Mouse (Mus musculus) CD4-positive, CD25-positive, alpha-beta regulatory T cell, adult 9 weeks (primary cell): ENCODE measurements around the gene Xntrpc. TPM values are rescaled to one million over a fixed set of nuclear protein-coding genes. Genes with fewer than 3 reads are reported as not detected.

Source experiments
- polyA plus RNA-seq: library from polyadenylated mRNA; unstranded; fragments of 100-300 nt; shearing (Covaris generic); gene quantifications from one replicate; pipeline ENCODE4 v1.2.1, GENCODE M21; 2017

Xntrpc gene
- polyA plus RNA-seq: 1.1 TPM

DNA sequence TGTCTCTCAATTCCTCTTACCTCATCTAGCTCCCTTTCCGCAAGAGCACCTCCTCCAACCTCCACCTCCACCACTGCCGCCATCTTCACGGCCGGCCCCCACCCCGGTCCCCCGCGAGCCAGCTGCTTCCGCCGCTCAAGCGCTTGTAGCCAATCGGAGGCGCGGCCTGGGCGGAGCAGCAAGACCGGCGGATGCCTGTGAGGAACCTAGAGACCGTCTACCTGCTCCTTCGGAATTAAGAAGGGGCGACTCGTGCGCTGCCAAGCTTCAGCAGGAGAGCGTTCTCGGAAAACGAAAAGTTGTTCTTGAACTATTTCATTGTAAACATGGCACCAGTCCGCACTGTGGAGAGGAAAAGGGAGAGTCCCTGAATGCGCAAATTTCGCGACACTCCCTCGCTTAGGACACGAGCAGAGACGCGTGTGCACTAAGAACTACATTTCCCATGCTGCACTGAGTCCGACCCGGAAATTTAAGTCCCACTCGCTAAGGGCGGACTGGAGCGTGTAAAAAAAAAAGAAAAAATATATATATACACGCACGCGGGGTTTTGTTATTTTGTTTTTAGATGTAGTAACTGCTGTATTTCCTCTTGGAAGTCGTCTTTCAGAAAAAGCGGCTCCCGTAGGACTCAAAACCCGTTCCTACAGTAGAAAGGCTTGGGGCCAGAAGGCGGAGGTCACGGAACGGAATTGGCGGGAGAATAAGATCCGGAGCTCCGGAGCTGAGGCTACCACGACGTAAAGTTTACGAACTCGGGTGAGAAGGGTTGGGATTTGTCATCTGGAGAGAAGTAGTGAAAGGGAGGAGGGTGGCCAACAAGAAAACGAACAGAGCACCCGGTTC is at the start of gene Xntrpc, which contains the start of the genes Rnf121 and Xndc1:
Gene Xntrpc (plus strand): TSS at position 668 of the 846 bp plus-strand sequence.
Gene Rnf121 (minus strand): TSS at position 424 of the 846 bp plus-strand sequence.
Gene Xndc1 (plus strand): TSS at position 466 of the 846 bp plus-strand sequence.

DNA sequence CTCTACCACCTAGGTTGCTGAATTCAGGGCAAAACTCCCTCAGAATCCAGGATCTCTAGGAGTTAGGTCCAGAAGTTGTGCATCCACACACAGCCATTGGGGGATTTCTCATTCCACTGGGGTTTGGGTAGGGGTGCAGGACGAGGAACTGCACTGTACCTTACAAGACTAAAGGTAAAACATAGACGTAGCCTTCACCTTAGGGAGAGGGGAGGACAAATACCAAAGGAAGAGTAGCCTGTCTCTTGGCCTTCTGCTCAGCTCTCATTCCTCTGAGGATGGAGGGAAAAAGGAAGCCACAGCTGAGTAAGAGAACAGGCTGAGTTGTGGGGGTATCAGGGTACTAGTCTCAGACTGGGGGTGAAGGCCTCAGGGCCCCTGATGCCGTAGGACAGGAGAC is 46.9 kb upstream of the Xntrpc start, which contains the start of gene Il18bp:
Gene Il18bp (minus strand): TSS at position 101 of the 400 bp plus-strand sequence.

DNA sequence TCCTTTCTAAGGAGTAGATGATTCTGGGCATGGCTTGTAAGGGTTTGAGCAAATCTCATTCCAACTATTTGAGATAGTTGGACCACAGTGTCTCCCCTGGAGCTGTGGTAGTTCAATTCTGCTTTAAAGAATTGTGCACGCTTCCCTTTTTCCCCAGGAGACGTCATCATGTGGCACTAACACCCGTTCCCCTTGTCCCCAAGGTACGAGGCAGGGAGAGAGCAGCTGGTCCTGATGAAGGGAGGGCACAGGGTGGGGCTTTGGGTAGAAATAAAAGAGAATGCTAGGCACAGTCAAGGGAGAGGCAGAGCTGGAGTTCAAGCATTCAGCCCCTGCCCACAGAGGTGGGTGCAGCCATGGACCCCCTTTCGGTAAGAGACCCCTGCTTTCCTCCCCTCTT is 17.3 kb downstream of the Xntrpc start, which contains the start of gene Trpc2:
Gene Trpc2 (plus strand): TSS at position 301 of the 400 bp plus-strand sequence.

DNA sequence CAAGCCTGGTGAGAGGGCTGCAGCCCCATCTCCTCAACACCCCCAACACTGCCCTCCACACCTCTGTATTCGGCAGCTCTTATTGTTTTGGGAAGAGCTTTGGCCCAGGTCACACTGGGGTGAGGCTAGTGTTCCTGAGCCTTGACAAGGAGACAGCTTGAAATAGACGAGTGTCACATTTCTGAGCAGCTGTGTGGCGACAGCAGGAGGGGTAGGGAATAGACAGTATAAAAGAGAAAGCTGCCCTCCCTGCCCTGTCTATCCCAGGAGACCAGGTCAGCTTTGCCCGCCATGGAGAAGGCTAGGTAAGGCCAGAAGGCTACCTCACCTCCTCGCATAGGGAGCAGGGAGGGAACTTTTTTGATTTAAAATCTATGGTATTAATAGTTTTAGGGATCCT is 36.0 kb downstream of the Xntrpc start, which contains the start of gene Art1:
Gene Art1 (plus strand): TSS at position 257 of the 400 bp plus-strand sequence.

DNA sequence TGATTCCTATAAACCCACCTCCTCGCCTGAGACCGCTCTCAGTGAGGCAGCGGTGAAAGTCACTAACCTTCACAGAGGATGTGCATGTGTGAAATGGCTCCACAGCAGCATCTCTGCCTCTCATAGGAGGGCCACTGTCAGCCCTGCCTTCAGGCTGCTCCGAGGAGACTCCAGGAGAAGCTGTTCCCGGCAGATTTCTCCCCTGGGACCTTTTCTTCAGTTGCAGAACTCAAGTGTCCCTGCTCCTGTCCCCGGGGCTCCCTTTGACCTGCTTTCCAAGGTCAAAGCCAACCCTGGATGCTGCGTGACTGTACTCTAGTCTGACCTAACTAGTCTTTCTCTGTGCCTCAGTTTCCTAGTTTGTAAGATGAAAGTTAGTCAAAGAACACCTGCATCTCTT is 43.7 kb downstream of the Xntrpc start, which contains the start of gene Art5:
Gene Art5 (minus strand): TSS at position 319 of the 400 bp plus-strand sequence.

DNA sequence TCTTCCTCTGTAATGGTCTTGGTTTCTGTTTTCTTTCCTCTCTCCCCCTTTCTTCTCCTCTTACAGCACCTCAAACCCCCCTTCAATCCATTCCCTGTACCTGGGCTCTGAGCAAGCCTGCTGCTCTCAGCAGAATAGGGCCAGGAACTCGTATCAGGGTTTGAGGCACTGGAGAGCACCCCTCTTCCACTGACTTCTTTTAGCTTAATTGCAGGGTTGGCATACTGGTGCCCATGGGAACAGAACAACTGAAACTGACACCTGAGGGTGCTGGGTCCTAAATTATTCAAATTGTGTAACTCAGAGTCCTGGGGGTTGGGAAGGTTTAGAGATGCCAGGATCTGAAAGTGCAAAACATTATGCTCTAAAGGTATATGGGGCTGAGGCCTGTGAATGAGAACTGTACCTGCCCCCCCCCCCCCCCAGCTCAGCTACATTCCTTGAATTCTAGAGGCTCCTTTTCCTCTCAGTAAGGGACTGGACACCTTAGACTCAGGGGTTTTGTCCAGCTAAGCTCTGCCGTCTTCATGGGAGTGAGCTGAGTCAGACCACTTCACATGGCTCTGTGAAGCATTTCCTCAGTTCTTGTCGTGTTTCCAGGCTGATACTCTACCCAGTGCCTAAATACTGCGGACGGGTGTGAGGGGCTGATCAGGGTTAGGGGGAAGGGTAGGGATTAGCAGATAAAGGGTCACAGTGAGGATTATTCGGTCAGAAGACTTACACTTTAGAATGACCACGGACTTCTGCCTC is 51.2 kb downstream of the Xntrpc start, which contains the start of gene Chrna10:
Gene Chrna10 (minus strand): TSS at position 250 of the 753 bp plus-strand sequence.

Other genes with a start within 250 kb of the Xntrpc start
- not detected for gene Phox2a, start 247.4 kb upstream of the Xntrpc start, polyA plus RNA-seq
- gene Inppl1, start 227.5 kb upstream of the Xntrpc start, polyA plus RNA-seq: 5.6 TPM
- gene Folr2, start 208.5 kb upstream of the Xntrpc start, polyA plus RNA-seq: not detected
- 64.5 TPM for gene Anapc15, start 202.0 kb upstream of the Xntrpc start, polyA plus RNA-seq
- gene Folr1, start 194.9 kb upstream of the Xntrpc start, polyA plus RNA-seq: not detected
- 172 TPM for gene Lamtor1, start 159.8 kb upstream of the Xntrpc start, polyA plus RNA-seq
- gene Tomt, start 159.4 kb upstream of the Xntrpc start, polyA plus RNA-seq: 0.71 TPM
- gene Lrrc51, start 131.8 kb upstream of the Xntrpc start, polyA plus RNA-seq: 3.2 TPM
- gene Numa1, start 131.6 kb upstream of the Xntrpc start, polyA plus RNA-seq: 185 TPM
- 4.6 TPM for gene Il18bp, start 47.0 kb upstream of the Xntrpc start, polyA plus RNA-seq
- gene Rnf121, start 244 bp upstream of the Xntrpc start, polyA plus RNA-seq: 27.3 TPM
- 29.3 TPM for gene Xndc1, start 202 bp upstream of the Xntrpc start, polyA plus RNA-seq
- not detected for gene Trpc2, start 17.4 kb downstream of the Xntrpc start, polyA plus RNA-seq
- not detected for gene Art1, start 36.0 kb downstream of the Xntrpc start, polyA plus RNA-seq
- 0.66 TPM for gene Art5, start 43.8 kb downstream of the Xntrpc start, polyA plus RNA-seq
- gene Chrna10, start 51.1 kb downstream of the Xntrpc start, polyA plus RNA-seq: not detected
- gene Nup98, start 144.5 kb downstream of the Xntrpc start, polyA plus RNA-seq: 19.9 TPM
- 51.5 TPM for gene Pgap2, start 144.5 kb downstream of the Xntrpc start, polyA plus RNA-seq
- gene Rhog, start 190.3 kb downstream of the Xntrpc start, polyA plus RNA-seq: 314 TPM
- 91.4 TPM for gene Stim1, start 202.1 kb downstream of the Xntrpc start, polyA plus RNA-seq